Mouse (Mus musculus) G1E (cell line): Measurements from ENCODE around the gene Zfp219. TPM values are rescaled to one million over a fixed set of nuclear protein-coding genes. Genes with fewer than 3 reads are reported as not detected.
"Not testable (repeated sequence)": the region's sequence is repeated elsewhere in the genome, so short reads cannot be mapped to it uniquely, and the experiment has no call there.

ENCODE experiments used
- ATAC-seq: 2 replicates; pipeline ENCODE4 v1.8.0; 2016; ENCODE audit warnings: mild to moderate bottlenecking; ENCODE audit not compliant: insufficient number of reproducible peaks, poor library complexity, low FRiP score, severe bottlenecking; ENCODE audit errors: extremely low read depth
- DNase-seq: peaks from one replicate; pipeline ENCODE4 v3.0.0; 2012; ENCODE audit warnings: low spot score
- H3K27me3 ChIP-seq: 2 replicates; pipeline ENCODE4 v1.6.1; 2012; ENCODE audit warnings: mild to moderate bottlenecking, low read length, inconsistent platforms; ENCODE audit not compliant: insufficient read depth
- H3K36me3 ChIP-seq: replicated peaks from 2 replicates; pipeline ENCODE3; 2012; ENCODE audit warnings: mild to moderate bottlenecking, inconsistent platforms
- H3K4me1 ChIP-seq: 2 replicates; pipeline ENCODE4 v1.6.1; 2012; ENCODE audit warnings: low read depth, low read length, inconsistent platforms, mixed read lengths; ENCODE audit not compliant: insufficient read depth
- H3K4me3 ChIP-seq: 2 replicates; pipeline ENCODE4 v1.5.1; 2012; ENCODE audit warnings: low read depth, mild to moderate bottlenecking, inconsistent platforms, low read length, moderate library complexity, mixed read lengths
- H3K9me3 ChIP-seq: replicated peaks from 2 replicates; pipeline ENCODE4 v1.6.1; 2012; ENCODE audit warnings: inconsistent platforms
- CTCF ChIP-seq: IDR thresholded peaks from 2 replicates; pipeline ENCODE4 v1.5.1; 2012; ENCODE audit warnings: low read depth, low read length, inconsistent platforms, mixed read lengths
- GATA1 ChIP-seq: IDR thresholded peaks from 2 replicates; pipeline ENCODE4 v1.6.1; 2012; ENCODE audit warnings: borderline replicate concordance, low read length, inconsistent platforms, mixed read lengths
- GATA2 ChIP-seq: IDR thresholded peaks from 2 replicates; pipeline ENCODE4 v1.6.1; 2012; ENCODE audit warnings: low read depth, low read length, inconsistent platforms, borderline replicate concordance
- POLR2AphosphoS5 ChIP-seq: IDR thresholded peaks from 2 replicates; pipeline ENCODE4 v1.6.1; 2012; ENCODE audit warnings: low read depth, low read length, inconsistent platforms; ENCODE audit not compliant: insufficient replicate concordance
- TAL1 ChIP-seq: conservative IDR thresholded peaks from 2 replicates; pipeline ENCODE4 v1.6.1; 2012; ENCODE audit warnings: low read depth, low read length, inconsistent platforms, mixed read lengths
- polyA plus RNA-seq: library from polyadenylated mRNA; stranded (reverse); fragments of >175 nt; gene quantifications from 2 replicates; pipeline ENCODE4 v1.2.3, GENCODE M21; 2012
- total RNA-seq, 2 experiments: library from RNA; stranded (forward) in 1 of 2; stranded (reverse) in 1 of 2; fragments of 200-1000 nt in 1 of 2; fragments of >200 nt in 1 of 2; fragmentation: Nextera tagmentation in 1 of 2; gene quantifications; 2 replicates each; pipeline ENCODE4 v1.2.3; 2014 to 2017

Zfp219 gene
- total and polyA plus RNA-seq, 3 experiments: 16.9 to 83.1 (median 29.6) TPM

DNA sequence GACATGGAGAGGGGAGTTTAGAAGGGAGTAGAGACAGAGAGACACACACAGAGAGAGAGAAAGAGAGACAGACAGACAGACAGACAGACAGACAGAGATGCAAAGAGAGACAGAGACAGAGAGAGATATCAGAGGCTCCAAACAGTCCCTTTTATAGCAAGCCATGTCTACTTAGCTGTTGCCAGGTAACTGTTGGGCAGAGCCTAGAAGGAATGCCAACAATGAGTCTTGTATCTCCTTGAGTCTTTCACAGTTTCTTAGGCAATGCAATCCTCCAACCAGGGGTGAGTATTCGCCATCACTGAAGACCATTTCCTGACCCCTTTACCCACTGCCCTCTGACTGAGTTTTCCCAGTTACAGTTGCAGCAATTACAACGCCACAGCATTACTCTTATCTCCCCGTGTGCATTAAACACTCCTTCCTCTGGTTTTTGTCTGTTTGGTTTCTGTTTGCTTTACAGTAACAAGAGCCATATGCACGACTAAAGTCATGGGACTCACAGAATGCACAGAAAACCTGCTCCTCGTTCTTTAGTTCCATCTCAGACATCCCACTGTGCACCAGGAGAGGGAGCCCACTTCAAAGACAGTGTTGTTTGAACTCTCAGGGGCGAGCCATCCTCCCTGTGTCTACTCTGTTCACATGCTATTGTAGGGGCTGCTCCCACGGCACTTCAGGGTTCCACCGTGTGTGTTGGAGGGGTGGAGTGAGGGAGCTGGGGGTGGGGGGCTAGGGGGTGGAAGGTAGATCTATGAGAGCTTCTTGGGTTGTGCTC lies 24.6 kb upstream of the Zfp219 start:
- no peaks in the 10 kb centered on the region for H3K36me3 ChIP-seq
- DNase-seq (peak; percentile 9), ATAC-seq (peak; percentile 60)
- no peaks in the 10 kb centered on the region for H3K9me3 ChIP-seq
- peaks cover 21% of the 10 kb centered on the region for H3K27me3 ChIP-seq
- no peak overlapping the region for H3K4me3 ChIP-seq
- peaks cover 2% of the 10 kb centered on the region; the same call in 1 of the 2 replicates for H3K4me1 ChIP-seq
- TF ChIP-seq GATA1 (no peak), TAL1 (no peak), GATA2 (no peak), CTCF (no peak), POLR2AphosphoS5 (no peak)

DNA sequence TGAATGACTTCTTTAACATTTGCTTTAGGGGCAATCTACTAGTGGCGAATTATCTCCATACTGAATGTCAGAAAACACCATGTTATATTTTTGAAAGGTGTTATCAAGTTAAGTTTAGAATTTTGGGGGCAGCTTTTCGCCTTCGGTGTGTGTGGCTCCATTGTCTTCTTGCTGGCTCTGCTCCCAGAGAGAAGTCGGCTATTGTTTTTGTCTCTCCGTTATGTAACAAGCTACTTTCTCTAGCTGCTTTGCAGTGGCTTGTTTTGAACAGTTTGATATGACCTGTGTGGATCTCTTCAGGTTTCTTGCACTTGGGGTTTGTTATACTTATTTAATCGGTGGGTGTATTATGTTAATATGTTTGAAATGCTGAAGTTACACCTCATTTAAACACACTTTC lies 22.9 kb upstream of the Zfp219 start:
- ATAC-seq: no peak
- Histone ChIP-seq H3K36me3 (no peaks in the 10 kb centered on the region), H3K9me3 (no peaks in the 10 kb centered on the region), H3K4me3 (no peak overlapping the region), H3K27me3 (peaks cover 29% of the 10 kb centered on the region), H3K4me1 (peaks cover 2% of the 10 kb centered on the region; the same call in 1 of the 2 replicates)
- TF ChIP-seq CTCF (no peak), POLR2AphosphoS5 (no peak), GATA2 (no peak), TAL1 (no peak)
- no peak for DNase-seq

DNA sequence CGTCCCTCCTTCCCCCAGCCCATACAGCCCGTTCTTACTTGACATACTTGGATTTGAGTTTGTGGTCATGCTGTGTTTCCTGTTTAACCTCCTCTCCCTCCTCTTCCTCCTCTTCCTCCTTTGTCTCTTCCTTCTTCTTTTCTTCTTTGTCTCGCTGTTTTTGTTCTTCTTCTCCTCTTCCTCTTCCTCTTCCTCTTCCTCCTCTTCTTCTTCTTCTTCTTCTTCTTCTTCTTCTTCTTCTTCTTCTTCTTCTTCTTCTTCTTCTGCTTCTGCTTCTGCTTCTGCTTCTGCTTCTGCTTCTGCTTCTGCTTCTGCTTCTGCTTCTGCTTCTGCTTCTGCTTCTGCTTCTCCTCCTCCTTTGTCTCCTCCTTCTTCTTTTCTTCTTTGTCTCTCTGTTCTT lies 21.8 kb upstream of the Zfp219 start, which contains the start of gene Olfr221:
TSS of gene Olfr221 (minus strand) at position 101 of the 400 bp plus-strand sequence.
- not testable (repeated sequence) for ATAC-seq, H3K9me3 ChIP-seq, DNase-seq, H3K4me1 ChIP-seq, H3K4me3 ChIP-seq, H3K36me3 ChIP-seq
- H3K27me3 ChIP-seq: peaks cover 34% of the 10 kb centered on the region

DNA sequence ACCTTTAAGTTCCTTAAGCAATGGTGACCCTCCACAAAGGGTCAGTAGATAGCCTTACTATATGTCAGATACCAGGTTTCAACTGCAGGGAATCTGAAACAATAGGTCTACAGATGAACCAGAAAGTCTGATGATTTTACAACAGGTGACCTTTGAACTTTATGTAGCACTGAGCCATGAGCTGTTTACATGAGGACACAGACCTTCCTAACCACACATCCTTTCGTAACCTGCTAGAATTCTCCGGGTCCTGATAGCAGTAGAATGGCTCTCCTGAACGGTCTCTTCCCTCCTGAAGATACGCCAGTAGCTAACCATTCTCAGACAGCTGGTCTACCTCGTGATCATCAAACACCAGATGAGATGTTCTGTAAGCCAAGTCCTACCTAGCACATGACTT lies 18.8 kb upstream of the Zfp219 start:
- H3K27me3 ChIP-seq: peaks cover 35% of the 10 kb centered on the region
- no peak overlapping the region for H3K4me3 ChIP-seq
- TF ChIP-seq TAL1: no peak
- TF ChIP-seq POLR2AphosphoS5: no peak
- TF ChIP-seq GATA2: no peak
- no peak for TF ChIP-seq GATA1
- no peak for TF ChIP-seq CTCF
- ATAC-seq (no peak), DNase-seq (no peak)
- no peaks in the 10 kb centered on the region for H3K9me3 ChIP-seq
- H3K36me3 ChIP-seq: no peaks in the 10 kb centered on the region
- peaks cover 2% of the 10 kb centered on the region; the same call in 1 of the 2 replicates for H3K4me1 ChIP-seq

DNA sequence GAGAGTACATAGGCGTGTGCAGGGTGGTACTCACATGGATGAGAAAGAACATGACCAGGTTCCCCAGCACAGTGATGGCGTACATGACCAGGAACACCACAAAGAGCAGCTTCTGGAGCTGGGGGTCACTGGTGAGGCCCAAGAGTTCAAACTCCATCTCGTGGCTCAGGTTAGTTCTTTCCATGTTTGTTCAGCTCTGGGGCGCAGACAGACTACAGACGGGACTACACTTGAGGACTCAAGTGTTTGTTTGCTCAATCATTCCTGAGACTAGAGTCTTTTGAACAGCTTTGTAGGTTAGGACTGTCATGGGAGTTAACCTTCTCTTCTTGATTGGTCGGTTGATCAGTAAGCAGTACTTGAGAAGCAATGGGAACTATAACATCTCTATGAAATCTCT lies 15.4 kb upstream of the Zfp219 start:
- no peaks in the 10 kb centered on the region for H3K36me3 ChIP-seq
- peaks cover 25% of the 10 kb centered on the region for H3K27me3 ChIP-seq
- ATAC-seq: no peak
- H3K9me3 ChIP-seq: no peaks in the 10 kb centered on the region
- no peak overlapping the region for H3K4me3 ChIP-seq
- no peak for DNase-seq
- no peak for TF ChIP-seq POLR2AphosphoS5
- TF ChIP-seq GATA2: no peak
- no peak for TF ChIP-seq TAL1
- TF ChIP-seq GATA1: no peak
- TF ChIP-seq CTCF: no peak
- H3K4me1 ChIP-seq: no peaks in the 10 kb centered on the region

DNA sequence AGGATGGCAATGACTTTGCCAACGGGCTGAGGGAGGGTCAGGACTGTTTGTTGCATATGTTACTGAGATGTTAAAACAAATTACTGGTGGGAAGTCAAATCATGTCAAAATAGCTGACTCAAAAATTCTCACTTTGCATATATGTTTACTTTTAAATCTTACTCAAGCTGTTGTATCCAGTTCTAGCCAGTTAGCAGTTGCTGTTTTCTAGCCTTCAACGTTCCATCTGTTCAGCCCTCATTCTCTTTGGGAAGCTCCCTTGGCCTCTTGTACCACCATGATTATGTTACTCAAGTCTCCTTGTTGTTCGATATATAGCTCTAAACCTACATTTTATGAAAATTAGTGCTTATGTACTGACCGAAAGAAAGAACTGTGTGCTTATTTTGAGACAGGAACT lies 5.8 kb upstream of the Zfp219 start:
- no peak for TF ChIP-seq GATA1
- no peak for TF ChIP-seq POLR2AphosphoS5
- TF ChIP-seq CTCF: no peak
- no peak for TF ChIP-seq GATA2
- TF ChIP-seq TAL1: no peak

DNA sequence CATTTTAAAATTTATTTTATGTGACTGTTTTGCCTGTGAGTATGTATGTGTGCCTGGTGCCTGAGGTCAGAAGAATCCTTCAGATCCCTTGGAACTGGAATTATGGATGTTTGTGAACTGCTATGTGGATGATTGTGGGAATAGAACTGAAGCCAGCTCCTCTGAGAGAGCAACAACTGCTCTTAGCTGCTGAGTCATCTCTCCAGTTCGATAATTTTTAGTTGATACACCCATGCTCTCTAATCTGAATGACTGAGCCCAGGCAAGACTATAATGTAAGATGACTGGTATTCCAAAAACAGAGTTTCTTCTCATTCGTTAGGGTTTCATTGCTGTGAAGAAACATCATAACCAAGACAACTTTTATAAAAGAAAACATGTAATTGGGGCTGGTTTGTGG lies 3.6 kb upstream of the Zfp219 start:
- Histone ChIP-seq H3K36me3 (no peaks in the 10 kb centered on the region), H3K4me1 (peaks cover 44% of the 10 kb centered on the region), H3K9me3 (no peaks in the 10 kb centered on the region), H3K4me3 (no peak overlapping the region), H3K27me3 (no peaks in the 10 kb centered on the region)
- DNase-seq (no peak), ATAC-seq (no peak)
- no peak for TF ChIP-seq GATA1
- no peak for TF ChIP-seq TAL1
- TF ChIP-seq POLR2AphosphoS5: no peak
- no peak for TF ChIP-seq GATA2
- no peak for TF ChIP-seq CTCF

More for the DNA sequence above, 5.8 kb upstream of the Zfp219 start:
- ATAC-seq (no peak), DNase-seq (no peak)
- Histone ChIP-seq H3K4me3 (no peak overlapping the region), H3K36me3 (no peaks in the 10 kb centered on the region), H3K4me1 (peaks cover 30% of the 10 kb centered on the region), H3K27me3 (no peaks in the 10 kb centered on the region), H3K9me3 (no peaks in the 10 kb centered on the region)
